Mouse (Mus musculus) MEL (cell line): ENCODE data around the gene Kifap3.

Experiments
- CHD2 ChIP-seq: IDR thresholded peaks from 2 replicates; pipeline ENCODE4 v1.6.1; 2011; ENCODE audit warnings: low read length, improper control_type of control experiment
- CTCF ChIP-seq, 3 experiments: IDR thresholded peaks in 2 of 3; conservative IDR thresholded peaks in 1 of 3; 2 replicates each; pipeline ENCODE4 v1.5.1; 2011 to 2012; ENCODE audit warnings: low read length in 3 of 3, low read depth in 2 of 3, mild to moderate bottlenecking in 2 of 3, improper control_type of control experiment in 1 of 3, inconsistent platforms in 1 of 3, mixed read lengths in 1 of 3, moderate library complexity in 1 of 3; ENCODE audit not compliant: control insufficient read depth in 1 of 3, insufficient read depth in 1 of 3, poor library complexity in 1 of 3, severe bottlenecking in 1 of 3
- EP300 ChIP-seq, 2 experiments: IDR thresholded peaks; 2 replicates each; pipeline ENCODE4 v1.6.1; 2011; ENCODE audit warnings: improper control_type of control experiment in 2 of 2, low read length in 2 of 2, low read depth in 1 of 2, mild to moderate bottlenecking in 1 of 2
- ETS1 ChIP-seq: IDR thresholded peaks from 2 replicates; pipeline ENCODE4 v1.6.1; 2012; ENCODE audit warnings: low read depth, mild to moderate bottlenecking, inconsistent platforms, low read length, improper control_type of control experiment, moderate library complexity
- JUND ChIP-seq: IDR thresholded peaks from 2 replicates; pipeline ENCODE4 v1.6.1; 2011; ENCODE audit warnings: low read depth, mild to moderate bottlenecking, improper control_type of control experiment, low read length
- MAZ ChIP-seq: IDR thresholded peaks from 2 replicates; pipeline ENCODE4 v1.6.1; 2012; ENCODE audit warnings: low read depth, mild to moderate bottlenecking, inconsistent platforms, low read length, improper control_type of control experiment
- POLR2A ChIP-seq, 2 experiments: IDR thresholded peaks; 2 replicates each; pipeline ENCODE4 v1.6.1; 2011 to 2012; ENCODE audit warnings: low read length in 2 of 2, mild to moderate bottlenecking in 2 of 2, control low read depth in 1 of 2, improper control_type of control experiment in 1 of 2, low read depth in 1 of 2, moderate library complexity in 1 of 2; ENCODE audit not compliant: control insufficient read depth in 1 of 2, insufficient read depth in 1 of 2, poor library complexity in 1 of 2

DNA sequence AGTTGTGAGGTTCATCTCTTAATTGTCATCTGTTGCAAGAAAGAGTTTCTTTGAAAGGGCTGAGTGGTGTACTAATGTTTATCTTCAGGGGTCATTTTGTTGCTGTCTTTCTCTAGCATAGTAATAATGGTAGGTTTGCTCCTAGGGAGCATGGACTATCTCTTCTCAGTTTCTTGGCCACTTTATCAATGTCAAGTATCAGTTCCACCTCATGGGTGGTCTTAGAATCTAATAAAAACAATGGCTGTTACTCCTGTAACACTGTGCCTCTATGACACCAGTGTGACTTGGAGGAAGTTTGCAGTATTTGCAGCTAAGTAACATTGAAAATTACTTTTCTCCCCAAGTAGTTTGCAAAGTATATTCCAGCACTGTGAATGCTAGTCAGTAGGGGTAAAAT lies 110.2 kb downstream of the Kifap3 start:
- TF ChIP-seq EP300 (IDR thresholded peaks at IDR 0.05; ENCODE audit: low read depth in 1 of 2, low read length in 2 of 2) = no peak
- no peak for TF ChIP-seq CTCF (IDR thresholded peaks at IDR 0.05 in 2 of 3, conservative IDR thresholded peaks at IDR 0.05 in 1 of 3; ENCODE audit: control insufficient read depth in 1 of 3, insufficient read depth in 1 of 3, low read depth in 2 of 3, low read length in 3 of 3, poor library complexity in 1 of 3, severe bottlenecking in 1 of 3)
- TF ChIP-seq ETS1 = no peak
- TF ChIP-seq JUND = no peak
- no peak for TF ChIP-seq MAZ
- TF ChIP-seq CHD2 = no peak
- no peak for TF ChIP-seq POLR2A (IDR thresholded peaks at IDR 0.05; ENCODE audit: control insufficient read depth in 1 of 2, insufficient read depth in 1 of 2, low read depth in 1 of 2, low read length in 2 of 2, poor library complexity in 1 of 2)
